Mouse (Mus musculus): ENCODE results near the gene Ltb.

GRCm38 (mm10) chr17:35159638-35160037 is 34.6 kb upstream of the Ltb start:
- TF ChIP-seq CTCF (IDR thresholded peaks at IDR 0.05; ENCODE audit: extremely low read depth, insufficient read depth, insufficient read length, insufficient replicate concordance) (no peak), POLR2A (IDR thresholded peaks at IDR 0.05; ENCODE audit: low read depth, low read length) (no peak)

All from spleen, adult 2 months (tissue).